Mouse (Mus musculus) fat pad, adult 2 months (tissue): ENCODE data around the gene Nop2.
A peak's percentile ranks its signal among the peaks of the same experiment; 100 is the strongest.

Experiments
- DNase-seq: peaks from one replicate; pipeline ENCODE4 v3.0.0-alpha.2; 2011; ENCODE audit warnings: low read depth, low spot score; ENCODE audit errors: extremely low read depth

Gene Nop2

DNA sequence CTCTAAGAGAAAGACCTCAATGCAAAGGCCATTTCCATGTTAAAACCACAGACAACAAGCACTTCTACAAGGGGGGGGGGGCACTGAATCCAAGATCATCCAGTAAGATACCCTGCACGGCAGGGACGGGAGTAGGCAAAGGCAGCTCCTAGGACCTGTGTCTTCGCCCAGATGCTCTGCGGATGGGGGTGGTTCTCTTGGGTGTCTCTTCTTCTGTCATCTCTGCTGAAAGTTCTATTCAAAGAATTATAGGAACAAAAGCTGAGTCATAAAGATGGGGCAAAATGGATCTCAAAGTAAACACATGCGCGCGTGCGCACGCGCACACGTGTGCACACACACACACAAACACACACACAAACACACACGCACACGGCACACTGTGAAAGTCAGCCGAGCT lies 36.4 kb downstream of the Nop2 start:
- no peak for DNase-seq

DNA sequence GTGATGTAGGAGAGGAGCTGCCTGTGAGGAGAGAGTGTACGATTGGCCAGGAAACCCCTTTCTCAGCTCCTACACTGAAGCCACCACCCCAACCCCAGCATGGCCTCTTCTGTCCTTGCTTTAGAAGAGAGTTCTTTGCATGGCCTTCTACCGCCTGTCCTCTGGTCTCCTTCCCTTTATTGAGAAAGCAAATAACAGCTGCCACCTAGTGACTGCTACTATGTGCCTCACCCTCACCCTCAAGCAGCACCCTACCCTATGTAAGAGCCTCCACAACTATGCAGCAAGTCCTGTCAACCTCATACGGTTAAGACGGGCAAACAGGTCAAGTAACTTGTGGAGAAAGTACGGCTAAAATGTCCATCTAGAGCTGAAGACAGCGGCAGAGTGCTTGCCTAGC lies 38.5 kb downstream of the Nop2 start:
- DNase-seq = no peak

- DNase-seq = no peak
Observed at GRCm38 (mm10) chr6:125172474-125172873, 40.8 kb downstream of the Nop2 start.

DNA sequence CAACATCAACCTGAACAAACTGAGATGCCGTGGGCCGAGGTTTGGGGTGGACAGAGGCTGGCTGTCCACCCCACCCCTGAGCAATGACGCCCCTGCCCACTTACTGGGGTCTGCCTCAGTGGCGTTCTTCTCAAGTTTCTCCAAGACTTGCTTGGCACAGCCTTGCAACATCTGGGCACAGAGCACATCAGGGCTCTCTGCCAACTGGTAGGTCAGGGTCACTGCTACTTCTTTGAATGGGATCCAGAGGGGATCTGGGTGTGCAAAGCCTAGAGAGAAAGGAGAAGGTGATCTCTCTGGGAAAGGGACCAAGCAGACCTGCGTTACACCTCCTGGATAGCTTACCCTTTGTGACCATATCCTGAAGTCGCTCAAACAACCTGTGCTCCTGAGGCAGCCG lies 41.5 kb downstream of the Nop2 start:
- no peak for DNase-seq

DNA sequence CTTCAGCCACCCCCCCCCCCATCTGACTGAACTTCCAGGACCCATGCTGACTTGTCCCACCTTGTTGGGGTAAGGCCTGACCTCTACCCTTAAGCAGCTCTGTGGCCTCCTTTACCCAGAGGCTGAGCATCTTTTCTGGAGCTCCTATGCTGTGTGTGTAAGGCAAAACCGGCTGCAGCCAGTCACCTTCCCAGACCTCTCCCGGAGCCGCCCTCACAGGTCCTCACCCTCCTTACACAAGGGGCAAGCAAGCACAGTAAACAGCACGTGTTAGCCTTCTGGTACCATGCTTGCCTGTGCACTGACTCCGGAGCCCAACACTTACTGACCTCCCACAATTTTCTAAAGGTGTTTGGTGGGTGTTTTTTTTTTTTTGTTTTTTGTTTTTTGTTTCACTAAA lies 43.8 kb downstream of the Nop2 start:
- DNase-seq = no peak

DNA sequence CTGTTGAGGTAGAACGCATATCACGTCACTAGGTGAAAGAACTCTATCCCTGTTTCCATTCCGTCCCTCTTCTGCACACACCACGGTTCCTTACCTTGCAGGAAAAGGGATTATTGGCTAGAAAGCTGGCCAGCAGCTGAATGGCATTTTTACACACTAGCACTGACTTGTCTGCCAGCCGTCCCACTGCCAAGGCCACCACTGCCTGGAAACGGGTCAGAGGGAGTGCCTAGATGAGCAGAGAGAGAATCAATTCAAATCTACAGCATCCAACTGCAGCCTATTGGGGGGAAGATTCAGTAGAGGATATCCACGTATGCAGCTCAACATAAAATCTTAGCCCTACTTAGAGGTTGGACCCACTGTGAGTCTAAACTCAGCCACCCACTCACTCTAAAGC lies 47.9 kb downstream of the Nop2 start:
- DNase-seq = no peak

DNA sequence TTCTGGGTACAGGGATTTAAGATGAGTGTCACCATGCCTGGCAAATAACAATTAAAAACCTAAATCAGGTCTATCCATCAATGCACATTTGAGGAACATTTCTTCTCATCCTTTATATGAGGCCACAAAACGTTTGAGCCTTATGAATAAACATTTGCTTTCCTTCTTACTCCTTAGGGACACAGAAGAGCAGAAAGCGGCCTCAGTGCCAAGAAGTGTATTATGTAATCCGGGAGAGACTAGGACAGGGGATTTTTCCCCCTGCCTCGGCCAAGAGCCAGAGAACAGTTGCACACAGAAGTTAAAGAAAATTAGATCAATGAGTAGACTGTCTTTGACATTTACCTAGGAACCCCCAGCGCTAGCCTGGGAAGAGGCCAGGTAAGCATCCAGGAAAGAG lies 50.4 kb downstream of the Nop2 start:
- no peak for DNase-seq

GRCm38 (mm10) chr6:125186203-125186602 lies 54.5 kb downstream of the Nop2 start:
- no peak for DNase-seq

DNA sequence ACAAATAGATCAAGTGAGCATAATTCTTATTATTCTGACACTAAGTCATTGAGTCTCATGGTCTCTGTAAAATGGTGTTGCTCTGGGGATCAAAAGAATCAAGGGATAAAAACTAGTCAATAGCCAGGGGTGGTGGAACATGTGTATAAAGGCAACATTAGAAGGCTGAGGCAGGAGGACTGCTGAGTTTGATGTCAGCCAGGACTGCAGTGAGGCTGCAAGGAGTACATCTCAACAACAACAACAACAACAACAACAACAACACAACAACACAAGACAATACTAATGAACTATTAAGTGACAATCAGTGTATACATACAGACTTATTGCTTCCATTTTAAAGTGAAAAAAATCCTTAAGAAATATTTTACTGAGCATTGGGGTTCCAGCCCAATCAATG lies 59.1 kb downstream of the Nop2 start:
- no peak for DNase-seq

GRCm38 (mm10) chr6:125191332-125192015 lies 59.8 kb downstream of the Nop2 start, which contains the start of the genes Ncapd2 and Mrpl51:
Ncapd2 (minus strand) TSS chr6:125191701.
Mrpl51 (plus strand) TSS chr6:125191801.
- DNase-seq = peak; percentile 65

GRCm38 (mm10) chr6:125192016-125192714 lies 60.5 kb downstream of the Nop2 start:
- DNase-seq = no peak

DNA sequence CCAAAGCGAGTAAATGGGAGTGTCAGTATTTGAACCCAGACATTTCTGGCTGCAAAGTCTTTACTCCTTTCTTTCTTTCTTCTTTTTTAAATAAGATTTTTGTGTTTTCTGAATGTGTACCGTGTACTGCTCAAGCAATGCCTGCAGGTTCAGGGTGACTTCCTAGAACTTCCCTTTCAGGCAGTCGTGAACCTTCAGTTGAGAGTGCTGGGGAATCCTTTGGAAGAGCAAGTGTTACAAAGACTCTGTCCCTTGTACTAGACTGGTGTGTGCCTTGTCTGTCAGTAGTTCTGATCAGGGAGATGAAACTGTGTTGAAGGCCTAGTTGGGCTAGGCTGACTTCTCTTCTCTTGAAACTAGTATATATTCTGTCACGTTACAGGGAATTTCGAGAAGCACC lies 61.1 kb downstream of the Nop2 start:
- no peak for DNase-seq

- no peak for DNase-seq
Observed at GRCm38 (mm10) chr6:125193390-125193789, 61.7 kb downstream of the Nop2 start.
